Mouse (Mus musculus) CH12.LX (cell line): ENCODE results near the gene Tm7sf3. TPM values are rescaled to one million over a fixed set of nuclear protein-coding genes. Genes with fewer than 3 reads are reported as not detected.

Source experiments
- DNase-seq: peaks from one replicate; pipeline ENCODE4 v3.0.0-alpha.2; 2013; ENCODE audit errors: extremely low read depth
- H3K27ac ChIP-seq: 2 replicates; pipeline ENCODE4 v1.5.1; 2012; ENCODE audit warnings: low read depth, mild to moderate bottlenecking, control low read depth, moderate library complexity; ENCODE audit not compliant: insufficient read depth
- H3K27me3 ChIP-seq: replicated peaks from 2 replicates; pipeline ENCODE3; 2012; ENCODE audit warnings: inconsistent platforms
- H3K36me3 ChIP-seq, 2 experiments: replicated peaks in 1 of 2; 2 replicates each; pipeline versions ENCODE3 to v1.6.1; 2012; ENCODE audit warnings: inconsistent platforms in 1 of 2, low read length in 1 of 2, mild to moderate bottlenecking in 1 of 2, mixed read lengths in 1 of 2, moderate library complexity in 1 of 2; ENCODE audit not compliant: control insufficient read depth in 1 of 2, insufficient read depth in 1 of 2
- H3K4me1 ChIP-seq, 2 experiments: 2 replicates each; pipeline ENCODE4 v1.6.1; 2012; ENCODE audit warnings: inconsistent platforms in 1 of 2, moderate library complexity in 1 of 2; ENCODE audit not compliant: insufficient read depth in 2 of 2, control insufficient read depth in 1 of 2
- H3K4me2 ChIP-seq: 2 replicates; pipeline ENCODE4 v1.6.1; 2012; ENCODE audit warnings: low read depth, mild to moderate bottlenecking, control low read depth; ENCODE audit not compliant: poor library complexity, insufficient read depth, severe bottlenecking
- H3K4me3 ChIP-seq, 3 experiments: fragments of 150-350 bp in 1 of 3; sonication (generic) in 1 of 3; replicated peaks in 1 of 3; 2 replicates each; pipeline versions ENCODE3 to v1.5.1; 2011 to 2012; ENCODE audit warnings: low read depth in 2 of 3, low read length in 2 of 3, mild to moderate bottlenecking in 2 of 3, moderate library complexity in 2 of 3, control low read depth in 1 of 3, improper control_type of control experiment in 1 of 3, inconsistent platforms in 1 of 3, mixed read lengths in 1 of 3; ENCODE audit not compliant: poor library complexity in 1 of 3
- H3K79me2 ChIP-seq: replicated peaks from 2 replicates; pipeline ENCODE4 v1.6.1; 2012; ENCODE audit warnings: mild to moderate bottlenecking, moderate library complexity; ENCODE audit not compliant: control insufficient read depth, poor library complexity, insufficient read depth, severe bottlenecking; ENCODE audit errors: extremely low read depth
- H3K9ac ChIP-seq: 2 replicates; pipeline ENCODE4 v1.6.1; 2012; ENCODE audit warnings: low read depth, mild to moderate bottlenecking, control low read depth, moderate library complexity; ENCODE audit not compliant: insufficient read depth
- H3K9me3 ChIP-seq: replicated peaks from 2 replicates; pipeline ENCODE3; 2012; ENCODE audit warnings: low read length, inconsistent platforms, mixed read lengths
- BHLHE40 ChIP-seq: IDR thresholded peaks from 2 replicates; pipeline ENCODE4 v1.6.1; 2011; ENCODE audit warnings: mild to moderate bottlenecking, low read depth, low read length, improper control_type of control experiment
- CHD2 ChIP-seq: IDR thresholded peaks from 2 replicates; pipeline ENCODE4 v1.6.1; 2011; ENCODE audit warnings: low read length, improper control_type of control experiment
- CTCF ChIP-seq, 2 experiments: IDR thresholded peaks in 1 of 2; conservative IDR thresholded peaks in 1 of 2; 2 replicates each; pipeline ENCODE4 v1.5.1; 2011 to 2012; ENCODE audit warnings: low read depth in 2 of 2, low read length in 2 of 2, improper control_type of control experiment in 1 of 2, inconsistent platforms in 1 of 2, mild to moderate bottlenecking in 1 of 2, moderate library complexity in 1 of 2
- E2F4 ChIP-seq: IDR thresholded peaks from 2 replicates; pipeline ENCODE4 v1.6.1; 2011; ENCODE audit warnings: low read depth, low read length, improper control_type of control experiment; ENCODE audit not compliant: insufficient replicate concordance
- ELF1 ChIP-seq: IDR thresholded peaks from 2 replicates; pipeline ENCODE4 v1.6.1; 2014; ENCODE audit warnings: low read depth, mild to moderate bottlenecking, inconsistent platforms, low read length, improper control_type of control experiment
- ETS1 ChIP-seq: conservative IDR thresholded peaks from 2 replicates; pipeline ENCODE4 v1.6.1; 2012; ENCODE audit warnings: low read depth, mild to moderate bottlenecking, inconsistent platforms, low read length, improper control_type of control experiment, moderate library complexity
- GABPA ChIP-seq: IDR thresholded peaks from 2 replicates; pipeline ENCODE4 v1.6.1; 2012; ENCODE audit warnings: low read depth, low read length, improper control_type of control experiment, inconsistent platforms; ENCODE audit not compliant: insufficient replicate concordance
- HCFC1 ChIP-seq: IDR thresholded peaks from 2 replicates; pipeline ENCODE4 v1.6.1; 2012; ENCODE audit warnings: low read depth, mild to moderate bottlenecking, inconsistent platforms, low read length, improper control_type of control experiment
- JUN ChIP-seq: IDR thresholded peaks from 2 replicates; pipeline ENCODE4 v1.6.1; 2011; ENCODE audit warnings: low read depth, mild to moderate bottlenecking, low read length, improper control_type of control experiment, moderate library complexity; ENCODE audit not compliant: insufficient read depth
- JUND ChIP-seq: conservative IDR thresholded peaks from 2 replicates; pipeline ENCODE4 v1.6.1; 2011; ENCODE audit warnings: low read depth, low read length, improper control_type of control experiment
- KAT2A ChIP-seq: IDR thresholded peaks from 2 replicates; pipeline ENCODE4 v1.6.1; 2012; ENCODE audit warnings: low read length, improper control_type of control experiment, inconsistent platforms; ENCODE audit not compliant: insufficient replicate concordance
- MAX ChIP-seq: IDR thresholded peaks from 2 replicates; pipeline ENCODE4 v1.6.1; 2011; ENCODE audit warnings: low read length, improper control_type of control experiment
- MAZ ChIP-seq: IDR thresholded peaks from 2 replicates; pipeline ENCODE4 v1.6.1; 2012; ENCODE audit warnings: low read depth, mild to moderate bottlenecking, inconsistent platforms, low read length, improper control_type of control experiment, moderate library complexity
- MEF2A ChIP-seq: IDR thresholded peaks from 2 replicates; pipeline ENCODE4 v1.6.1; 2014; ENCODE audit warnings: low read depth, mild to moderate bottlenecking, inconsistent platforms, low read length, improper control_type of control experiment, borderline replicate concordance
- MXI1 ChIP-seq: IDR thresholded peaks from 2 replicates; pipeline ENCODE4 v1.6.1; 2011; ENCODE audit warnings: mild to moderate bottlenecking, low read depth, low read length, improper control_type of control experiment
- NELFE ChIP-seq: IDR thresholded peaks from 2 replicates; pipeline ENCODE4 v1.6.1; 2011; ENCODE audit warnings: low read depth, low read length, improper control_type of control experiment
- NRF1 ChIP-seq: IDR thresholded peaks from 2 replicates; pipeline ENCODE4 v1.6.1; 2014; ENCODE audit warnings: low read depth, mild to moderate bottlenecking, inconsistent platforms, low read length, improper control_type of control experiment, moderate library complexity
- POLR2A ChIP-seq: IDR thresholded peaks from 2 replicates; pipeline ENCODE4 v1.6.1; 2011; ENCODE audit warnings: low read depth, mild to moderate bottlenecking, improper control_type of control experiment, low read length
- POLR2AphosphoS2 ChIP-seq: IDR thresholded peaks from 2 replicates; pipeline ENCODE4 v1.6.1; 2011; ENCODE audit warnings: low read depth, low read length, improper control_type of control experiment
- RCOR1 ChIP-seq: conservative IDR thresholded peaks from 2 replicates; pipeline ENCODE4 v1.6.1; 2012; ENCODE audit warnings: low read depth, mild to moderate bottlenecking, inconsistent platforms, low read length, improper control_type of control experiment
- SIN3A ChIP-seq: IDR thresholded peaks from 2 replicates; pipeline ENCODE4 v1.6.1; 2012; ENCODE audit warnings: low read length, improper control_type of control experiment, inconsistent platforms
- SMC3 ChIP-seq: IDR thresholded peaks from 2 replicates; pipeline ENCODE4 v1.6.1; 2011; ENCODE audit warnings: low read depth, low read length, improper control_type of control experiment
- TBP ChIP-seq: conservative IDR thresholded peaks from 2 replicates; pipeline ENCODE4 v1.6.1; 2011; ENCODE audit warnings: low read depth, low read length, improper control_type of control experiment
- TCF12 ChIP-seq: IDR thresholded peaks from 2 replicates; pipeline ENCODE4 v1.6.1; 2014; ENCODE audit warnings: low read depth, mild to moderate bottlenecking, inconsistent platforms, low read length, improper control_type of control experiment
- UBTF ChIP-seq: IDR thresholded peaks from 2 replicates; pipeline ENCODE4 v1.6.1; 2012; ENCODE audit warnings: low read depth, mild to moderate bottlenecking, inconsistent platforms, low read length, improper control_type of control experiment, moderate library complexity
- USF1 ChIP-seq: IDR thresholded peaks from 2 replicates; pipeline ENCODE4 v1.6.1; 2014; ENCODE audit warnings: low read depth, mild to moderate bottlenecking, inconsistent platforms, low read length, improper control_type of control experiment
- ZC3H11A ChIP-seq: IDR thresholded peaks from 2 replicates; pipeline ENCODE4 v1.6.1; 2012; ENCODE audit warnings: low read depth, mild to moderate bottlenecking, inconsistent platforms, low read length, improper control_type of control experiment
- ZMIZ1 ChIP-seq: IDR thresholded peaks from 2 replicates; pipeline ENCODE4 v1.6.1; 2012; ENCODE audit warnings: low read depth, mild to moderate bottlenecking, inconsistent platforms, low read length, improper control_type of control experiment
- ZNF384 ChIP-seq: IDR thresholded peaks from 2 replicates; pipeline ENCODE4 v1.6.1; 2012; ENCODE audit warnings: low read depth, low read length, improper control_type of control experiment, inconsistent platforms
- dilution Hi-C: fragments of 300-500 bp; cut with MboI; formaldehyde crosslinking; loops from 2 replicates; pipeline ENCODE4 v1.14.3; 2020; ENCODE audit warnings: low sequenced_read_pairs; ENCODE audit not compliant: extremely low pct_unique_long_range_greater_than_20kb, extremely low pct_ligation_motif_present
- in situ Hi-C: fragments of 300-500 bp; cut with MboI; formaldehyde crosslinking; loops from 3 replicates; pipeline ENCODE4 v1.14.3; 2019; ENCODE audit warnings: low sequenced_read_pairs, low pct_ligation_motif_present, low pct_unique_long_range_greater_than_20kb, mixed read lengths
- polyA plus RNA-seq: library from polyadenylated mRNA; unstranded; fragments of >175 nt; gene quantifications from 2 replicates; pipeline ENCODE4 v1.2.1, GENCODE M21; 2012; ENCODE audit warnings: low read depth; ENCODE audit not compliant: insufficient read length
- total RNA-seq, 2 experiments: library from RNA; depleted of rRNA; stranded (reverse); fragments of 300-350 nt in 1 of 2; fragments of >200 nt in 1 of 2; gene quantifications; 2 replicates each; pipeline ENCODE4 v1.2.3; 2012 to 2014

Tm7sf3 gene
- total and polyA plus RNA-seq, 3 experiments, result 11.4 to 23.9 (median 13.4) TPM

GRCm38 (mm10) chr6:146615891-146616290 lies 26.7 kb downstream of the Tm7sf3 start:
- Histone ChIP-seq H3K4me3 (no peak overlapping the region), H3K9ac (no peak overlapping the region), H3K79me2 (no peaks in the 10 kb centered on the region), H3K4me2 (no peak overlapping the region), H3K9me3 (peaks cover 2% of the 10 kb centered on the region), H3K27me3 (no peaks in the 10 kb centered on the region), H3K36me3 (peaks cover 51 to 77% of the 10 kb centered on the region in 2 experiments), H3K27ac (no peak overlapping the region), H3K4me1 (peaks cover 2 to 16% of the 10 kb centered on the region in 2 experiments; a peak in 3 of 4 replicates)
- dilution Hi-C loops, result no loop called here
- no peak for DNase-seq
- in situ Hi-C loops, result no loop called here
- no peak for TF ChIP-seq ZC3H11A
- no peak for TF ChIP-seq TBP
- TF ChIP-seq E2F4, result no peak
- no peak for TF ChIP-seq KAT2A
- no peak for TF ChIP-seq ZMIZ1
- no peak for TF ChIP-seq TCF12
- no peak for TF ChIP-seq MEF2A
- TF ChIP-seq USF1, result no peak
- TF ChIP-seq MAX, result no peak
- no peak for TF ChIP-seq MAZ
- TF ChIP-seq SMC3, result no peak
- no peak for TF ChIP-seq NRF1
- TF ChIP-seq ETS1, result no peak
- no peak for TF ChIP-seq BHLHE40
- TF ChIP-seq CTCF (conservative IDR thresholded peaks at IDR 0.05 in 1 of 2, IDR thresholded peaks at IDR 0.05 in 1 of 2; ENCODE audit: low read depth in 2 of 2, low read length in 2 of 2), result no peak
- no peak for TF ChIP-seq GABPA
- no peak for TF ChIP-seq NELFE
- no peak for TF ChIP-seq UBTF
- TF ChIP-seq JUND, result no peak
- no peak for TF ChIP-seq CHD2

GRCm38 (mm10) chr6:146614541-146614940 lies 28.1 kb downstream of the Tm7sf3 start:
- dilution Hi-C loops, result no loop called here
- no peak overlapping the region for H3K9ac ChIP-seq
- H3K9me3 ChIP-seq, result peaks cover 2% of the 10 kb centered on the region
- no peak for DNase-seq
- no peaks in the 10 kb centered on the region for H3K27me3 ChIP-seq
- in situ Hi-C loops, result no loop called here
- H3K4me1 ChIP-seq, result peaks cover 2 to 16% of the 10 kb centered on the region in 2 experiments; a peak in 3 of 4 replicates
- no peak overlapping the region for H3K4me2 ChIP-seq
- no peak overlapping the region for H3K27ac ChIP-seq
- H3K36me3 ChIP-seq, result peaks cover 57 to 82% of the 10 kb centered on the region in 2 experiments
- no peak overlapping the region for H3K4me3 ChIP-seq
- H3K79me2 ChIP-seq, result no peaks in the 10 kb centered on the region
- TF ChIP-seq ZMIZ1 (no peak), MXI1 (no peak), MAZ (no peak), RCOR1 (no peak), HCFC1 (no peak), SIN3A (no peak), GABPA (no peak), ELF1 (no peak), ETS1 (no peak), BHLHE40 (no peak), USF1 (no peak), ZNF384 (no peak), MAX (no peak), CHD2 (no peak), ZC3H11A (no peak), POLR2AphosphoS2 (no peak), SMC3 (no peak), JUN (no peak), POLR2A (no peak)
- TF ChIP-seq, all 38 proteins: peak for 0
